ENCODE assay signal across 22 mouse cellular contexts in genomic region chr11:32336435-32336907, GRCm38 (mm10). TPM values are rescaled to one million over a fixed set of nuclear protein-coding genes. Genes with fewer than 3 reads are reported as not detected.
DNase-seq lines count a peak whose midpoint lies in the region; ATAC-seq lines count a peak whose summit lies in the region.
"Had no signal": no experiment of that assay in that cellular context is flagged by ENCODE, and none has a peak within 500 bp of the region (broad histone marks: within the 10 kb centered on the region; RNA-seq: fewer than 3 reads in every experiment).

No protein-coding gene starts in this region.

- H3K36me3 ChIP-seq in heart, embryonic 10.5 days: no peaks in the 10 kb centered on the region
- H3K36me3 ChIP-seq in midbrain, embryonic 14.5 days (ENCODE audit: control insufficient read depth, insufficient read depth, low read length): no peaks in the 10 kb centered on the region
- H3K36me3 ChIP-seq: kidney, embryonic 15.5 days; limb, embryonic 15.5 days; liver, embryonic 15.5 days; midbrain, embryonic 13.5 days had no signal

- DNase-seq in heart, adult 11 months: peak; percentile 97
- DNase-seq in heart, embryonic 10.5 days (ENCODE audit: low spot score): no peak
- peak; percentile 43 for DNase-seq in 3134 (ENCODE audit: extremely low read depth, insufficient read length, low spot score)
- DNase-seq in fibroblast of lung, adult 2 months (ENCODE audit: low read depth): peak; percentile 70
- peak; percentile 50 for DNase-seq in lung, postnatal 25 days (ENCODE audit: low spot score)
- no peak for DNase-seq in thymus, postnatal 10 days (ENCODE audit: low spot score in 2 of 2)
- no peak for DNase-seq in cerebellum, adult 8-10 months
- no peak for DNase-seq in midbrain, embryonic 14.5 days
- DNase-seq: adrenal gland, postnatal 10 days; cerebellum, postnatal 10 days; embryo, embryonic 11 days; spleen, adult 18-20 months; thymus, postnatal 36 days had no signal

- peaks cover 10% of the 10 kb centered on the region for H3K4me1 ChIP-seq in heart, embryonic 10.5 days
- H3K4me1 ChIP-seq in midbrain, embryonic 14.5 days (ENCODE audit: control insufficient read depth, insufficient read depth, low read length): no peaks in the 10 kb centered on the region
- H3K4me1 ChIP-seq: liver, embryonic 15.5 days; midbrain, embryonic 13.5 days had no signal

- no peak overlapping the region for H3K4me2 ChIP-seq in midbrain, embryonic 14.5 days (ENCODE audit: low read length)
- H3K4me2 ChIP-seq: hindbrain, embryonic 14.5 days; kidney, embryonic 15.5 days; limb, embryonic 15.5 days; liver, embryonic 15.5 days; midbrain, embryonic 13.5 days had no signal

- no peaks in the 10 kb centered on the region for H3K27me3 ChIP-seq in heart, embryonic 10.5 days (ENCODE audit: insufficient read depth, poor library complexity, severe bottlenecking)
- no peaks in the 10 kb centered on the region for H3K27me3 ChIP-seq in midbrain, embryonic 14.5 days (ENCODE audit: control insufficient read depth, insufficient read depth, low read length)
- H3K27me3 ChIP-seq: kidney, embryonic 15.5 days; limb, embryonic 15.5 days; midbrain, embryonic 13.5 days had no signal

- WGBS in heart, embryonic 10.5 days: 78% methylated on average over 6 of the region's 6 CpGs
- WGBS in midbrain, embryonic 14.5 days: 87% methylated on average over 6 of the region's 6 CpGs

- ATAC-seq in midbrain, embryonic 14.5 days (ENCODE audit: low FRiP score, low TSS enrichment): no peak
- ATAC-seq: activated CD4-positive, CD25-positive, alpha-beta regulatory T cell, adult 4 months; forebrain, embryonic 16.5 days; intestine, embryonic 16.5 days; midbrain, embryonic 13.5 days had no signal

- no peaks in the 10 kb centered on the region for H3K9me3 ChIP-seq in heart, embryonic 10.5 days
- peaks cover 6% of the 10 kb centered on the region; the same call in 1 of the 2 replicates for H3K9me3 ChIP-seq in midbrain, embryonic 14.5 days (ENCODE audit: control insufficient read depth, low read length)
- H3K9me3 ChIP-seq: kidney, embryonic 15.5 days; limb, embryonic 15.5 days; liver, embryonic 15.5 days; midbrain, embryonic 13.5 days had no signal

- no peak overlapping the region for H3K9ac ChIP-seq in midbrain, embryonic 14.5 days (replicated peaks; ENCODE audit: low read length)
- H3K9ac ChIP-seq: hindbrain, embryonic 14.5 days; kidney, embryonic 15.5 days; limb, embryonic 15.5 days; liver, embryonic 15.5 days; midbrain, embryonic 13.5 days had no signal

- H3K4me3 ChIP-seq in heart, embryonic 10.5 days: no peak overlapping the region
- no peak overlapping the region for H3K4me3 ChIP-seq in midbrain, embryonic 14.5 days (replicated peaks; ENCODE audit: low read depth, low read length)
- H3K4me3 ChIP-seq: kidney, embryonic 15.5 days; limb, embryonic 15.5 days; liver, embryonic 15.5 days; midbrain, embryonic 13.5 days had no signal

- no peak overlapping the region for H3K27ac ChIP-seq in heart, embryonic 10.5 days
- no peak overlapping the region for H3K27ac ChIP-seq in midbrain, embryonic 14.5 days (replicated peaks; ENCODE audit: low read depth, low read length)
- H3K27ac ChIP-seq: hindbrain, embryonic 14.5 days; kidney, embryonic 15.5 days; limb, embryonic 15.5 days; liver, embryonic 15.5 days; midbrain, embryonic 13.5 days had no signal

RNA-seq across cellular contexts. Expression of gene Sh3pxd2b, which starts 11.1 kb away (rescaled TPM):
- 14.9 and 16.8 TPM in 2 replicates for polyA plus RNA-seq in heart, embryonic 10.5 days (2016; fragmentation: Nextera tagmentation; extraction: Ambion mirVana)
- 22.7 and 25.4 TPM in 2 replicates for polyA plus RNA-seq in midbrain, embryonic 14.5 days (2014; fragmentation: Nextera tagmentation; extraction: Ambion mirVana)

RNA-seq across cellular contexts. Expression of gene Hbq1a, which starts 36.6 kb away (rescaled TPM):
- not detected in 2 replicates for polyA plus RNA-seq in heart, embryonic 10.5 days (2016; fragmentation: Nextera tagmentation; extraction: Ambion mirVana)
- polyA plus RNA-seq in midbrain, embryonic 14.5 days (2014; fragmentation: Nextera tagmentation; extraction: Ambion mirVana): 0.90 and 1.4 TPM in 2 replicates
- polyA plus RNA-seq: activated CD4-positive, CD25-positive, alpha-beta regulatory T cell, adult 4 months; heart, postnatal 0 days had no signal

RNA-seq across cellular contexts. Expression of gene Hba-a2, which starts 40.2 kb away (rescaled TPM):
- polyA plus RNA-seq in heart, embryonic 10.5 days (2016; fragmentation: Nextera tagmentation; extraction: Ambion mirVana): 9,075 and 12,184 TPM in 2 replicates
- polyA plus RNA-seq in midbrain, embryonic 14.5 days (2014; fragmentation: Nextera tagmentation; extraction: Ambion mirVana): 3,589 and 5,155 TPM in 2 replicates

RNA-seq across cellular contexts. Expression of gene Hbq1b, which starts 49.7 kb away (rescaled TPM):
- 13.9 and 16.8 TPM in 2 replicates for polyA plus RNA-seq in heart, embryonic 10.5 days (2016; fragmentation: Nextera tagmentation; extraction: Ambion mirVana)
- 0.74 TPM in 1 of 2 replicates, not detected in the other for polyA plus RNA-seq in midbrain, embryonic 14.5 days (2014; fragmentation: Nextera tagmentation; extraction: Ambion mirVana)
- polyA plus RNA-seq: activated CD4-positive, CD25-positive, alpha-beta regulatory T cell, adult 4 months had no signal

RNA-seq across cellular contexts. Expression of gene Hba-a1, which starts 53.2 kb away (rescaled TPM):
- 4,954 and 6,566 TPM in 2 replicates for polyA plus RNA-seq in heart, embryonic 10.5 days (2016; fragmentation: Nextera tagmentation; extraction: Ambion mirVana)
- polyA plus RNA-seq in midbrain, embryonic 14.5 days (2014; fragmentation: Nextera tagmentation; extraction: Ambion mirVana): 1,330 and 1,946 TPM in 2 replicates

Comparison
In these comparisons a context has a peak if more than half of its experiments do, and no peak if none do; other contexts are left out.
1. DNase-seq: peak in heart, adult 11 months (single experiment), 3134 (single experiment), fibroblast of lung, adult 2 months (single experiment) and lung, postnatal 25 days (single experiment); none in heart, embryonic 10.5 days (single experiment), thymus, postnatal 10 days (0 of 2), cerebellum, adult 8-10 months (single experiment) and midbrain, embryonic 14.5 days (single experiment).